Mouse (Mus musculus) embryonic fibroblast, embryonic 13.5 days (primary cell): Measurements from ENCODE around the gene Cd37. TPM values are rescaled to one million over a fixed set of nuclear protein-coding genes. Genes with fewer than 3 reads are reported as not detected.

Experiments used
- H3K27ac ChIP-seq: 2 replicates; pipeline ENCODE4 v1.5.1; 2012; ENCODE audit warnings: low read length, control low read depth, inconsistent platforms; ENCODE audit not compliant: insufficient read depth
- H3K4me1 ChIP-seq: 2 replicates; pipeline ENCODE4 v1.6.1; 2011; ENCODE audit warnings: low read length; ENCODE audit not compliant: control insufficient read depth, insufficient read depth
- H3K4me3 ChIP-seq: 2 replicates; pipeline ENCODE4 v1.5.1; 2011; ENCODE audit warnings: mild to moderate bottlenecking, control low read depth, low read length; ENCODE audit not compliant: insufficient read depth
- CTCF ChIP-seq: IDR thresholded peaks from 2 replicates; pipeline ENCODE4 v1.5.1; 2011; ENCODE audit warnings: mild to moderate bottlenecking, control low read depth, low read length, moderate library complexity, borderline replicate concordance; ENCODE audit not compliant: insufficient read depth
- POLR2A ChIP-seq: IDR thresholded peaks from 2 replicates; pipeline ENCODE4 v1.6.1; 2011; ENCODE audit warnings: low read depth, mild to moderate bottlenecking, control low read depth, low read length, moderate library complexity
- polyA plus RNA-seq: library from polyadenylated mRNA; stranded (reverse); fragments of >200 nt; gene quantifications from 2 replicates; pipeline ENCODE4 v1.2.4, GENCODE M21; 2011; ENCODE audit warnings: low read depth; ENCODE audit not compliant: missing spikeins, insufficient read length

Cd37 gene
- polyA plus RNA-seq, 1 experiment, result 0.86 TPM

GRCm38 (mm10) chr7:45228548-45228947 lies 10.4 kb downstream of the Cd37 start:
- TF ChIP-seq CTCF, result no peak
- no peak for TF ChIP-seq POLR2A
- Histone ChIP-seq H3K27ac (no peak overlapping the region), H3K4me3 (no peak overlapping the region), H3K4me1 (no peaks in the 10 kb centered on the region)

DNA sequence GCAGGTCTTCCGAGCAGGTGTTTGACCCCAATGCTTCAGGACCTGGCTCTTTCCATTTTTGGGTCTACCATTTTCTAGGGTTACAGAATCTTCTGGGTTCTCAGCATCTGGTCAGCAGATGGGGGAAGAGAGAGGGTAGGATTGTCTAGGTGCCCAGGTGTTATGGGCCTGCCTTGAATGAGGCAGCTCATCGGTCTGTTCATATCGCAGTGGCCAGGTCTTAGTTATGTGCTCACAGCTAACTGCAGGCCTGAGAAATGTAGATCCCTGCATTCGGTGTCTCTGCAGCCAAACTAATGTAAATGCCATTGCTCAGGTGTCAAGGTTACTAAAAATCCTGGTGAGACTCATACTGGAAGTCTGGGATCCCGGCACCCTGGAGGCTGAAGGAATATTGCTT lies 12.5 kb downstream of the Cd37 start:
- TF ChIP-seq POLR2A, result no peak
- TF ChIP-seq CTCF, result no peak
- Histone ChIP-seq H3K4me3 (no peak overlapping the region), H3K27ac (no peak overlapping the region), H3K4me1 (no peaks in the 10 kb centered on the region)

- Histone ChIP-seq H3K4me1 (no peaks in the 10 kb centered on the region), H3K4me3 (no peak overlapping the region), H3K27ac (no peak overlapping the region)
- no peak for TF ChIP-seq CTCF
- no peak for TF ChIP-seq POLR2A
Measured at GRCm38 (mm10) chr7:45224826-45225225, 14.1 kb downstream of the Cd37 start.

GRCm38 (mm10) chr7:45221680-45222079 lies 17.2 kb downstream of the Cd37 start:
- Histone ChIP-seq H3K4me3 (no peak overlapping the region), H3K27ac (no peak overlapping the region), H3K4me1 (no peaks in the 10 kb centered on the region)
- TF ChIP-seq CTCF (no peak), POLR2A (no peak)

GRCm38 (mm10) chr7:45216442-45217183 lies 22.3 kb downstream of the Cd37 start:
- H3K4me1 ChIP-seq, result peaks cover 2% of the 10 kb centered on the region; the same call in 1 of the 2 replicates
- no peak for TF ChIP-seq CTCF
- TF ChIP-seq POLR2A, result peak; percentile 23

GRCm38 (mm10) chr7:45215673-45216441 lies 23.1 kb downstream of the Cd37 start, which contains the start of gene Tead2:
Gene Tead2, plus strand, starts transcription at chr7:45215753.
- peak; percentile 65 for TF ChIP-seq POLR2A
- no peak for TF ChIP-seq CTCF
- peak within 1 kb of the TSS; percentile 94 for H3K4me3 ChIP-seq
- H3K27ac ChIP-seq, result peak within 1 kb of the TSS; percentile 50; the same call in 1 of the 2 replicates
- H3K4me1 ChIP-seq, result peaks cover 2% of the 10 kb centered on the region; the same call in 1 of the 2 replicates

More at GRCm38 (mm10) chr7:45216442-45217183, 22.3 kb downstream of the Cd37 start:
- Histone ChIP-seq H3K27ac (peak overlapping the region; percentile 50; the same call in 1 of the 2 replicates), H3K4me3 (peak overlapping the region; percentile 94)

GRCm38 (mm10) chr7:45213708-45214107 lies 25.2 kb downstream of the Cd37 start:
- no peak for TF ChIP-seq CTCF
- TF ChIP-seq POLR2A, result no peak
- H3K4me3 ChIP-seq, result no peak overlapping the region
- H3K4me1 ChIP-seq, result peaks cover 2% of the 10 kb centered on the region; the same call in 1 of the 2 replicates
- H3K27ac ChIP-seq, result no peak overlapping the region

DNA sequence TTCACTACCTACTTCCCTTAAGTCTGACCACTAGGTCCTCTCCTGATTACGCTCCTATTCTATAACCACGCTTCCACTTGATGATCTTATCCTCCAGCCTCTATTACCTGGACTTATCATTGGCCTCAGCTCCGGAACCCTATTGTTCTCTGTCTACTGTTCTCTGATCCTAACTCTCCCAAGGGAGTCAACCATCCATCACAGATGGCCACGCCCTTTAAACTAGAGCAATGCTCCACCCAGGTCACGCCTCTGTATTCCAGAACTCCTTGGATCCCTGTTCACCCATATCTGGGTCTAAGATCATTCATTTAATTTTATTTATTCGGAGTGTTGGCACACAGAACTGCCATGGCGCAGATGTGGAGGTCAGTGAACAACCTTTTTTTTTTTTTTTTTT lies 26.6 kb downstream of the Cd37 start:
- Histone ChIP-seq H3K27ac (no peak overlapping the region), H3K4me1 (peaks cover 2% of the 10 kb centered on the region; the same call in 1 of the 2 replicates), H3K4me3 (no peak overlapping the region)
- TF ChIP-seq CTCF (no peak), POLR2A (no peak)

- no peak within 1 kb of the TSS for H3K4me3 ChIP-seq
Measured at GRCm38 (mm10) chr7:45211851-45212251, 27.1 kb downstream of the Cd37 start, which contains the start of gene Dkkl1. Gene Dkkl1, minus strand, starts transcription at chr7:45212147.

DNA sequence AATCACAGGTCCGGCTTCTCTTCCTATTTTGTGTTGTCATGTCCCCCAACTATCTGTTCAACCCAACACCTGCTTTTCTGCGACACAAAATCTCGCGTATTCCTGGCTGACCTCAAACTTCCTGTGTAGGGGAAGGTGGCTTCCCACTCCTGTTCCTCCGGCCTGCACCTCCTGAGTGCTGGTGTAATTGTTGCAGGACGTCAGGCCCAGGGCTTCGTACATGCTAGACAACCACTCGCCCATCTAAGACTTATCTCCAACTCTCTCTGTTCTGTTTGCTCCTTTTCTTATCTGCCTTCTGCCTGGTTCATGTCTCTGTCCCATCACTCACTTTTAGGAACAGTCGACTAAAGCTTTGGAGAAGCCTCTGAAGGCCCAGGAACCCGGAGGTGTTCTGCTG lies 27.8 kb downstream of the Cd37 start:
- Histone ChIP-seq H3K27ac (no peak overlapping the region), H3K4me3 (no peak overlapping the region), H3K4me1 (peaks cover 2% of the 10 kb centered on the region; the same call in 1 of the 2 replicates)
- no peak for TF ChIP-seq CTCF
- no peak for TF ChIP-seq POLR2A

More at GRCm38 (mm10) chr7:45211851-45212251, 27.1 kb downstream of the Cd37 start, which contains the start of gene Dkkl1:
- Histone ChIP-seq H3K4me1 (peaks cover 2% of the 10 kb centered on the region; the same call in 1 of the 2 replicates), H3K27ac (no peak within 1 kb of the TSS)
- no peak for TF ChIP-seq CTCF
